Mouse (Mus musculus) retina, postnatal 1 day (tissue): ENCODE results near the gene Tbc1d30.
"Not testable (repeated sequence)": the region's sequence is repeated elsewhere in the genome, so short reads cannot be mapped to it uniquely, and the experiment has no call there.

Experiments
- DNase-seq: peaks from one replicate; pipeline ENCODE4 v3.0.0-alpha.2; 2012

Gene Tbc1d30

DNA sequence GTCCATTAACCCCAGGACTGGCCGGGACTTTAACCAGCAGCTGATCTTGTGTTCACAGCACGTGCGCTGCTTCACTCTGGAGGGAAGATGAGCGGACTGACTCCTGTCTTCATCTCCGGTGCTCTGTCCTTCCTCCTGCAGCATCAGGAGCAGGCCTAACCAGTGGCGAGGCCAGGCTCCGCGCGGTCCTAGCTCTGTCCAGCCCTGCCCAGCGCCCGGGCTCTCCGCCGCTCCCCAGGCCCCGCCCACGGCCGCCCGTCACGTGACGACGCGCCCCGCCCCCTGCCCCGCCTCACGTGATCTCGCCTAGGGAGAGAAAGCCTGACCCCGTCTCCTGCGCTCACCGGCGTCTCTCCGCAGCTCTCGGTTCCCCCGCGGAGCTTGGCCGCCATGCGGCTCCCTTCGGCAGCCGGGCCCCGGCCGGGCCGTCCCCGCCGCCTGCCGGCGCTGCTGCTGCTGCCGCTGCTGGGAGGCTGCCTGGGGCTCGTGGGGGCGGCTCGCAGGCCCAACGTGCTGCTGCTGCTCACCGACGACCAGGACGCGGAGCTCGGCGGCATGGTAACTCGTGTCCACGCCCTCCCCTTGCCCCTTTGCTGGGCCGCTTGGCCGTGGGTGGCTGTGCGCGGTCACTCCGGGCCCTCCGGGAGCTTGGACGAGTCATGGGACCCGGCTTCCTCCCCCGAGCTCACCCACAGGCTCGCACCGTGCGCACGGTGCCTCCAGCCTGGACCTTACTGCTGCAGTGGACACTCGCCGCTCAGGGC, 13.9 kb upstream of the Tbc1d30 start, which contains the start of gene Gns:
Gene Gns, plus strand, starts transcription at position 290 of the 764 bp plus-strand sequence.
- peak; percentile 95 for DNase-seq

DNA sequence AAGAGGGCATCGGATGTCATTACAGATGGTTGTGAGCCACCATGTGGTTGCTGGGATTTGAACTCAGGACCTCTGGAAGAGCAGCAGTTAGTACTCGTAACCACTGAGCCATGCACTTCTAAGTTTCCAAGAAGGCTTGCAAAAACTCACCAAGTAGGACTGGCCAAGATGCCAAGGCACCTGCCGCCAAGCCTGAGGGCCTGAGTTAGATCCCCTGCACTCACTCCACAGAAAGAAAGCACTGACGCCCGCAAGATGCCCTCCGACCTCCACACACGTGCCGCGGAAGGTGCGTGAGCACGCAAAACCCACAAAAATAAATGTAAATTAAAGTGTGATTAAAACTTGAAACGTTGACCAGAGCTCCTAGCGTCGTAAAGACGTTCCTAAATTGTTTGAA, 13.2 kb upstream of the Tbc1d30 start:
- DNase-seq, result peak; percentile 14

DNA sequence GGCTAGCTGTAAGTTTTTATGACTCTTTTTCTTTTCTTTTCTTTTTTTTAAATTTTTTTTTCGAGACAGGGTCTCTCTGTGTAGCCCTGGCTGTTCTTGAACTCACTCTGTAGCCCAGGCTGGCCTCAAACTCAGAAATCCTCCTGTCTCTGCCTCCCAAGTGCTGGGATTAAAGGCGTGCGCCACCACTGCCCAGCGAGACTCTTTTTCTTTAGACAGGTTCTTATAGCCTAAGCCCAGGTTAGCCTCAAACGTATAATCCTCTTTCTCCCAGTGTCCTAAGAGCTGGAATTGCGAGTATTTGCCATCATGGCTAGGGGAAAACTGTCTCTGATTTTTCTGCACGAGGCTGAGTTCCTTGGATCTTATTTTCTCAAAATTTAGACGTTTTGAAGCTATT, 12.1 kb upstream of the Tbc1d30 start:
- no peak for DNase-seq

DNA sequence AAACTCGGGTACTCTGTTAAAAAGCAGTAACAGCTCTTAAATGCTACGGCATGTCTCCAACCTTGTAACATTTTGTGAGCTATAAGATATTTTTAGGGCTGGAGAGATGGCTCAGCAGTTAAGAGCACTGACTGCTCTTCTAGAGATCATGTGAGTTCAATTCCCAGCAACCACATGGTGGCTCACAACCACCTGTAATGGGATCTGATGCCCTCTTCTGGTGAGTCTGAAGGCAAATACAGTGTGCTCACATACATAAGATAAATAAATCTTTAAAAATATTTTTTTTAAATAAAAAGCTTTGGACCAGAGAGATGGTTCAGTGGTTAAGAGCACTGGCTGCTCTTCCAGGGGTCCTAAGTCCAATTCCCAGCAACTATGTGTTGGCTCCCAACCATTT, 9.3 kb upstream of the Tbc1d30 start:
- no peak for DNase-seq

DNA sequence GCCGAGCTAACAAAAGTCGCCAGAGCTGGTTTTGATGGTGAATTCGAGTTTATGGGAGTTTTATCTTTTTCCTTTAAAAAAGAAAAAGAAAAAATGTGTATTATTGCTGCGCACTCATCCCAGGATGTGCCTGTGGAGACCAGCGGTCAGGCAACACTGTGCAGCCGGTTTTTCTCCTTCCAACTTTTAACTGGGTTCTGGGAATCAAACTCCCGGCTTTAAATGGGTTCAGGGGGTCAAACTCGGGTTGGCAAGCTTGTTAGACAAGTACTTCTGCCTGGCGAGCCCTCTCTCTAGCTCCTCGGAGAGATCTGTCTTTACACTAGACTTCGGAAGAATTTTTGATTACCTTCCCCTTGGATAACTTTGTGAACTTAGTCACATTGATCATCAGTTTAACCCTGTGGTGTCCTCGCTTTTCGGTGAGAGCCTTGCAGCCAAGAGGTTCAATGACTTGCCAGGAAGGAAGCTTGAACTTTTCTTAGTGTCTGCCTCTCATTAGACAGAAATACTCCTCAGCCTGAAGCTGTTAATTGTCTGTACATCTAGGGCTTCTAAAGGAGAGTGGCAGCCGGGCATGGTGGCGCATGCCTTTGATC, 713 bp upstream of the Tbc1d30 start:
- DNase-seq, result peak; percentile 22

DNA sequence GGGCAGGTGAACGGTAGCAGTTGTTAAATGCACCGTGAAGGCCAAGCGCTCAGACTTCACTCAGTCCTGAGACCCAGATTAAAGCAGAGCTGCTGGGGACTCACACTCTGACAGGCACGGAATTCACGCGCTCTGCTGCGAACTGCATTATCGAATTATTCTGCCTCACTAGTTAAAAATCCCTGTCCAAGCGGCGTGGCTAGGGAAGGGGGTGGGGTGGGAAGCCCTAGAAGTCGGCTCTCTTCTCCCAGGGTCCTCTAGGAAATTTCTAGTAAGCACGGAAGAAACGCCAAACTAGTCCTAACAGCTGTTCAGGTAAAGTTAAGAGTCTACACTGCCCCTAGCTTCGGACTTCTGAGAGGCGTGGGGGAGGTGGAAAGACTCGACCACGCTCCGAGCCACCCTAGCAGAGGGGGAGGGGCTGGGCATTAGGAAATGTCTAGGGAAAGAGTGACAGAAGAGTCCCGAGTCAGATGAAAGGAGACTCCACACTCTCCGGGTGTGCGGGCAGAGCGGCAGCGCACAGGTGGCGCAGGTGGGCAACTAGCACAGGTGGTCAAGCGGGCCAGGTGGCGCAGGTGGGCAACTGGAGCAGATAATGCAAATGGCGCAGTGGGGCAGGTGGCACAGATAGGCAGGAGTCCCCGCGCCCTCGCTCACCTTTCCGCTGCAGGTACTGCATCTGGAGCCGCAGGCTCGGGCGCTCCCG, 567 bp downstream of the Tbc1d30 start:
- peak; percentile 83 for DNase-seq

DNA sequence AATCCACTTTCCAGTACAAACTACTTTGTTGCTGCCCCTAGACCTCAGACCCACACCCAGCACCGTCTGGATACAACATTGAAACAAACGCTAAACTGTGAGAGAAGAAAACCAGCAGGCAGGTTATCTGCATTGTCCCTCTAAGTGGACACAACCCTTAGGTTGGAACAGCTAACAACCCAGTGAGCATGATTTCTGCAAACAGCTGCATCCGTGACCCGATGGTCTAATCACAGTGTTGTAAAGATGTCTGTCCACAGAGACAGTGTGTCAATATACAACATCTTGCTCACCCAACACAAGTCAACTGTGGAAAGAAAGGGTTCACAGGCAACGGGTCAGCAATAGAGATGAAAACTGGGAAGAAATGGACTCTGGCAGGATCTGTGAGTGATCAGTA, 1.8 kb downstream of the Tbc1d30 start:
- DNase-seq, result no peak

DNA sequence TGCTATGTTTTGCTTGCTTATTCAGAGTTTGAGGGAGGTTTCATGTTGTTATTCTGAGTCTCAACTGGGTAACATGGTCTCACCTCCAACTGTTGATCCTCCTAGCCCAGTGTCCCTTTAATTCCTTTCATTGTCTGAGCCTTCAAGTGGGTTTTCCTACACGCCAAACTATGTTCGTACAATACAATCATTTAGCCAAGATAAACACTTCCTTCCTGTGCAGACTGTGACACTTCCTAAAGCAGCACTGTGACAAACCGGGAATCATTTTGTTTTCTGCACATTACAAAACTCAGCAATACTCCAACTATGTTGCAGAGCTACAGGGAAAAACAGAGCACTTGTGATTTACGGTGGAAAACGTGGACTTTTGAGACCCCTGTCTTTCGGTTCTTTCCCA, 7.2 kb downstream of the Tbc1d30 start:
- DNase-seq, result no peak

DNA sequence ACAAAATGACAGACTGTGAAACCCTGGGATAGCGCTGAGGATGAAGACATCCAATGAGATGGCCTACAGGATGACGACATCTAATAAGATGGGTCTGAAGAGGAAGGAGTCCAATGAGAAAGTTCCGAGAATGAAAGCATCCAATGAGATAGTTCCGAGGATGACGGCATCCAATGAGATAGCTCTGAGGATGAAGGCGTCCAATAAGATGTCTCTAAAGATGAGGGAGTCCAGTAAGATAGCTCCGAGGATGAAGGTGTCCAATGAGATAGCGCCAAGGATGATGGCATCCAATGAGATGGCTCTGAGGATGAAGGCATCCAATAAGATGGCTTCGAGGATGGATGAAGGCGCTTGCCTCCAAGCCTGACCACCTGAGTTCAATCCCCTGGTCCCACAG, 8.8 kb downstream of the Tbc1d30 start:
- no peak for DNase-seq

DNA sequence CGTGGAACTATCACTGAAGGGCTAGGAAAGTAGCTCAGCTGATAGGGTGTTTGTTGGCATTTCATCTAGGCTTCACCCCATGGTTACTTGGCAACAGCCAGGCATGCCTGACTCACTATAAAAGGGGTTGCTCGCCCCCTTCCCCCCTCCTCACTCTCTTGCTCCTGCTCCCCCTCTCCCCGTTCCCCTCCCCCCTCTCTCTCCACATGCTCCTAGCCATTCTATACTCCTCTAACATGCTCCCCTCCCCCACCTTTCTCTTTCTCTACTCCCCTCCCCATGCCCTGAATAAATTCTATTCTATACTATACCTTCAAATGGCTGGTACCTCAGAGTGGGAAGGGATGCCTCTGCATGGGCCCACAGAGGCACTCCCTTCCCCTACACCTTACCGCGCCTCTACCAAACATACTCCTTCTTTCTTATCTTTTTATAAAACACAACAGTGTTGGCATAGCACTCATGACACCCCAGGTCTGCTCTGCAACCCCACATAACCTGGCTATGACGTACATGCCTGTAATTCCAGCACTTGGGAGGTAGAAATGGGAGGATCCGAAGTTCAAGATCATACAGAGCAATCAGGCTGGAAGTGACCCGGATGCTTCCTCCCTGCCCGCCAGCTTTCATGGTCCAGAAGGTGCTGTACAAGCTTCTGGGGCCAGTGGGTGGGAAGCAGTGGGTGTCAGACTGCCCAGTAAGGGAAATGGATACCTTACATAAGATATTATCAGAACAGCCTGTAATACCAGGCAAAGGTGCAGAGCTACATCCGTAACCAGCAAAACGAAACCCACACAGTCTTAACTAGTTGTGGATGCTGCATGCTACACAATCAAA, 10.1 kb downstream of the Tbc1d30 start:
- DNase-seq, result peak; percentile 79

DNA sequence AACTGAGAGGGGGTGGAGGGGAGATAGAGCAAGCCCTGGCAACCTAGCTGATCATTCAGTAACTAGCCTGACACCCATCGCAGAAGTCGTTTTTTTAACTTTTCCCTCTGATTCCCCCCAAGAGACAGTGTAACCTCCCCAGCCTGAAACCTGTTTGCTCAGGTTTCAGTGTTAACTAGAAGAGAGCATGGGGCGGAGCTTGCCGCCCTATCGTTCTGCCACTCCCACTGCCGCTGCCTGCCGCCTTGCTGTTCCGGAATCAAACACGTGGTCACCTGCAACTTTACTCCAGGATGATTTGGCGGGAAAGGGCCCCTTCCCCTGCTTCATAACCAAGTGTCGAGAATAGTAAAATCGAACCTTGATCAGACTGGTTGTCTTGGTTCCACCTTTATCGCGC, 14.5 kb downstream of the Tbc1d30 start:
- DNase-seq, result not testable (repeated sequence)

DNA sequence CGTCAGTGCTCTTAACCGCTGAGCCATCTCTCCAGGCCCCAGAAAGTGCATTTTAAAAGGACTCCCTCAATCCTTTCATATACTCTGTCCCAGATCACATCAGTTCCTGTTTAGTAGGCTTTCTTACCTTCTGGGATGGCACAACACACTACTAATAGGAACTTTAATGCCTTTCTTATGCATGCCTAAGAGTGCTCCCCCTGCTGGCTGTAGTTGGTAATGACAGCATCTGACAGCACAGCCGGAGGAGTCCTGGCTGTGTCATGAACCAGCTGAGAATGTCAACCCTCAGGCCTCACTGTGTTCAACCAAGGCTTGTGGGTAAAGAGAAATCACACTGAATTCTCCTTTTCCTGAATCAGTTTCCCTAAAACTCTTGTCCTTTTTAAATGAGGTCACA, 16.5 kb downstream of the Tbc1d30 start:
- peak; percentile 71 for DNase-seq

DNA sequence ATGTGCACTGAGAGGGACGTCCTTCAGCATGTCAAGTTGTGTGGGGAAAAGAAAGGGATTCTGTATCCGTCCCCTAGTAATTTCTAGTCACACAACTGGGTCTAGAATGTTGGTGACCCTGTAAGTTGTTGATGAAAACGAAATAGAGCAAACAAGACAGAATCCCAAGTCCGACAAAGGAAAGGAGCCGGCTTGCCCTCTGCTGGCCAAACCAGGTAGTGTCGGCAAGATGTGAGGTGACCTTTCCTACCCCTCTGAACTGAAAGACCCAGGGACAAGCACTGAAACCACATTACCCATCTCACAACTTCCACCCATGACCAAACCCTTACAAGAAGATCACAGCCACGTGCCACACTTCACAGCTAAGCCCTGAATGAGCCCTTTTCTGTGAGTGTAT, 20.1 kb downstream of the Tbc1d30 start:
- DNase-seq, result peak; percentile 72

DNA sequence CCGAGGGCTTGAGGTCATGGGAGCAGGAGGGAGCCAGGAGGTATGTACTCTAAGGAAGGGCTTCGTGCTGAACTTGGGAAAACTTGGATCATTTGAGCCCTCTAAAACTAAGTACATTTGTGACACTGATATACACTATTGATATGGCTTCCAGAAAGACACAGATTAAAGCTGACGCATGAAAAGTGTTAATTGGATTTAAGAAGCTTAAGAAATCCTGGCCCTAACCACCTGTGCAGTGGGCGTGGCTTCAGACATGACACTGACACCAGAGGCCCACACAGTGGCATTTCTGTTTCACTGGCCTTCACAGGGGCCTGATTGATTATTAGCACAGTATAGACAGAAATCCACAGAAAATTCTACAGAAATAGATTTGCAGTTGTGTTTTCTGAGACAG, 21.5 kb downstream of the Tbc1d30 start:
- DNase-seq, result peak; percentile 50

DNA sequence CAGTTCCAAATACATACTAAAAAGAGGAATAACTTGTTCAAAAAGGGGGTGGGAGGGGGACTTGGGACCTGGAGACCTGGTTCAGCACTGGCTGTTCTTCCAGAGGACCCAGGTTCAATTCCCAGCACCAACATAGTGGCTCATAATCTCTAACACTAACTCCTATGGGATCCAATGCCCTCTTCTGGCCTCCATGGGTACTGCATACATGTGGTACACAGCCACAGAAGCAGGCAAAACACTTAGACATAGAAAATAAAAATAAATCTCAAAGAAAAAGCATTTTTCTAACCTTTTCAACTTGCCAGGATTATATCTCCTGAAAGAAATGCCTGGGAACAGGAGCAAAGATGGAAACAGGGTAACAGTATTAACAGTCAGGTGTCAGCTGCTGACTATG, 24.9 kb downstream of the Tbc1d30 start:
- no peak for DNase-seq

DNA sequence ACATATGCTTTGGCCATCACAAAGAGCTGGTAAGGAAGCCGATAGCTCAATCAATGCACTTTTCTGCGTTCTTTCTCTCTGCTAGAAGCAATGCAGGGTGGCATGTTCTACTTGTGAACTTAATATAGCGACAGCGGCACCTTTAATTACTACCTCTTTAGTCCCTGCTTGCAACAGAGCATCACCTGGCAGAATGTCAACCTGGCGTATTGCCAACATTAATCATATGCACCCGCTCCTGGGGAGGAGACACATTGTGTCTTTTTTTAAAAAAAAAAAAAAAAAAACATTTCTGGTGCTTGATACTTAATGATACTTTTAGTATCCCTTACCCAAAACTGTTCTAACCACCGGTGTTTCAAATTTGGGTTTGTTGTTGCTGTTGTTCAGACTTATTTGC, 27.6 kb downstream of the Tbc1d30 start:
- DNase-seq, result no peak

DNA sequence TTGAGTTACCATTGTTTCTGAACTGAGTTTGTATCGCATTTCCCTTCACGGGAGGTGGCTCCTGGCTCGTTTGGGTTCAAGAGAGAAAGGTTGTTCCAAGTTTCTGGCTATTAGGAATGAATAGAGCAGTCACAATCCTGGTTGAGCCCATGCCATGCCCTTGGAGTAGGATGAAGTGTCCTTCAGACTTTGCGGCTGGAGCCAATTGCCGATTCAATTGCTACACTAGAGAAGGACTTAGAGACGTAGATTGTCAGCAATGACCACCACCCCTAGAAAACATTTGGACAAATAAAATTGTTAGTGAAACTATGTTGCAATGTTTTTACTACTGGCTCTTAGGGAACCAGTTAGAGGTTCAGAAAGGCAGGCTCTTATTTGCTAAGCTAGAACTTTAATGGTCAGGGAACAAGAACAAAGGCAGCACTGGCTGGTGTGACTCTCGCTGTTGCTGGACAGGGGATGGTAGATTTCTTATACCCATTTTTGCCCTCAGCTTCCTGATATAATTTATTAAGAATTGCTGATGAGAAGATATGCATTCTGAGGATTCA, 32.6 kb downstream of the Tbc1d30 start:
- no peak for DNase-seq

DNA sequence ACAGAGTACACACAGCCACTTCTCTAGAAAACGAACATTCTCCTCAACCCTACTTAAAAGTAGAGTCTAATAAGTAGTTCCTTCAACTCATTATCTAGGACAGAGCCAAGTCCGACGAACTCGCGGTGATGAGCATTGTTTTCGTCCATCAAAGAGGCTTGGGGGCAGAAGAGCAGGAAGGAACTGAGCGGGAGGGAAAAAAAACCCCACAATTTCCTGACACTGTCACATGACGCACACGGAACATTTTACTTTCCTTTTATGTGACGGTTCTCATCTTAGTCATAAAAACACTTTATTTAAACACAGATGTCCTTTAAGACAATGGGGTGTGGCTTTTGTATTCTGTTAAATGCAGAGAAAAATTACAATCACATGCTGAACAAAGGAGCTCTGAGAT, 34.7 kb downstream of the Tbc1d30 start:
- DNase-seq, result no peak

DNA sequence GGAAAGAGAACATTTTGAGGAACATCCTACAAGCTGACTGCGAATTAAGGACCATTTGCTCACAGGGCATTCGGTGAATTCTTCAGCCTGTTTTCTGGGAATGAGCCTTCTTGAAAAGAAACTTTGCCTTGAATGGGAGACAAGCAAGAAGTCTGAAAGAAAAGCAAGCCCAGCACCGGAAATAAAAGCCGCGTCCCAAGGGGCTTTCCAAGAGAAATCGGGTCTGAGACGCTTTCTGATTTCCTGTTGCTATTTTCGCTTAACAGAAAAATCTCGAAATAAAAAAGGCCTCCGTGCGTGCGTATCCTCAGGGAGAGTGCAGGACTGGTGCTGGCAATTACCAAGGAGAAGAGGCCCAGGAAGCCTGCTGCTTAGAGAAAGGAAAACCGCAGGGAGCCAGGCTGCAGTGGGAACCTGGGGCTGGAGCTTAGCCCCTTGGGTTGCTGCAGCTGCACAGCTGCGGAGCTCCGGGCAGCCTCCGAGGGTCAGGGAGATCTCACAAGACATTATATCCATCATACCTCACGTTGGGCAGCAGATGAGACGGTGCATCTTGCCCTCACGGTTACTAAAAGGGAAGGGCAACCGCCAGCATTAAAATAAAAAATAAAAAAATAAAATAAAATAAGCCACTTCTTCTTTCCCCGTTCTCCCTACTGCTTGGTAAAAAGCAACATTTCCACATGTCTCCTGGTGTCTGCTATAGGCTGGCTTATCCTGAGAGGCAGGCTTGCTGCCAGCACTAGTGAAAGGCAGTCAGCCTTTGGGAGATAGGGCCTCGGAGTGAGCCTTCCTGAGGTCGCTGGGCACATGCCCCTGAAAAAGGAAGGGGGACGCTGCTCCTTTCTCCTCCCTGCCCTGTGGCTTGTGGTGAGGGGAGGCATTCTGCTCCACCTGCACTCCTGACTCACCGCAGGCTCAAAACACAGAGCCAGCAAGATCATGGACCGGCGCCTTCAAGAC, 35.5 kb downstream of the Tbc1d30 start:
- DNase-seq, result peak; percentile 32

DNA sequence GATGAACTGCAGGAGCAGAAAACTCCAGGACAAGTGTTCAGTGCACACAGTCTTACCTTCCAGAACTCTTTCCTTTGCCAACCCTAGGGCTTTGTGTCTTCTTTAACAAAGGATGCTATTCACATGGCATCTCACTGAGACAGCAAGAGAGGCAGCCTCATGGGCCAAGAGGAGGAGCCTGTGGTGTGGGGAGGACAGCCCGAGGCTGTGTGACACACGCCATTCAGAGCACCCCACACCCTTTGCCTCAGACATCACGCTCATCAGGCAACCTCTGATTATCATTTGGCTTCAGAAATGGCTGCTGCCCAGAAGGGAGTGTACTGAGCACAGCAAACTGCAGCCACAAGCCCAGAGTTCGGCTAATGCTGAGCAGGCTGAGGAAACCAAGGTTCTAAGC, 36.9 kb downstream of the Tbc1d30 start:
- DNase-seq, result peak; percentile 51

DNA sequence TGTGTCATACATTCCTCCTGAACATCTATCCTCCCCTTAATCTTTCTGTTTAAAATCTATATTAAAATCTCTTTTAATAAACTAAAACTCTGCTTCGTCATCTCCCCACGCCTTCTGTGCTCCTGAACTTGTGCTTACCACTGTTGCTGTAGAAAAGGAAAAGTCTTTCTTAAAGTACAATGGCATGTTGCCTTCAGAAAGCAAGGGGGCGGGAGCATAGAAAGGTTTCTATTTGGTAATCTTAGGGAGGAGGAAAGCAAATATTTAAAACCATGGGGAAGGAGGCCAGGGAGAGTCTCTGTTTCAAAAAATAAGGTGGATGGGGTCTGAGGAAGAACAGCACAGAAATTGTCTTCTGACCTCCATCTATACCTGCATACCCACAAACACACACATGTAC, 38.0 kb downstream of the Tbc1d30 start:
- DNase-seq, result no peak
